ENCODE assay signal across 8 mouse cellular contexts in genomic region chr9:111311031-111311842, GRCm38 (mm10). TPM values are rescaled to one million over a fixed set of nuclear protein-coding genes. Genes with fewer than 3 reads are reported as not detected.
DNase-seq lines count a peak whose midpoint lies in the region; ATAC-seq and TF ChIP-seq lines count a peak whose summit lies in the region.

Gene Trank1 (plus strand): TSS chr9:111311739.

- TF ChIP-seq CTCF in intestine, postnatal 0 days (IDR thresholded peaks at IDR 0.05; ENCODE audit: low read depth) = no peak

- no peaks in the 10 kb centered on the region for H3K36me3 ChIP-seq in lung, embryonic 15.5 days
- H3K36me3 ChIP-seq in forebrain, embryonic 15.5 days = no peaks in the 10 kb centered on the region
- H3K36me3 ChIP-seq in intestine, postnatal 0 days (ENCODE audit: control insufficient read depth, insufficient read depth) = no peaks in the 10 kb centered on the region
- no peaks in the 10 kb centered on the region for H3K36me3 ChIP-seq in liver, embryonic 15.5 days (replicated peaks)

- peak within 1 kb of the TSS; percentile 46 for H3K4me3 ChIP-seq in lung, embryonic 15.5 days
- peak within 1 kb of the TSS; percentile 47 for H3K4me3 ChIP-seq in forebrain, embryonic 15.5 days
- H3K4me3 ChIP-seq in intestine, postnatal 0 days (ENCODE audit: low read depth, low read length) = peak within 1 kb of the TSS; percentile 44
- H3K4me3 ChIP-seq in liver, embryonic 15.5 days (replicated peaks) = peak within 1 kb of the TSS; percentile 35

- H3K27ac ChIP-seq in lung, embryonic 15.5 days = no peak within 1 kb of the TSS
- H3K27ac ChIP-seq in forebrain, embryonic 15.5 days (replicated peaks) = no peak within 1 kb of the TSS
- H3K27ac ChIP-seq in intestine, postnatal 0 days (ENCODE audit: low read depth, low read length) = no peak within 1 kb of the TSS
- H3K27ac ChIP-seq in liver, embryonic 15.5 days (replicated peaks) = no peak within 1 kb of the TSS

- H3K4me2 ChIP-seq in lung, embryonic 15.5 days = peak within 1 kb of the TSS; percentile 86
- H3K4me2 ChIP-seq in forebrain, embryonic 15.5 days (replicated peaks) = peak within 1 kb of the TSS; percentile 84
- H3K4me2 ChIP-seq in intestine, postnatal 0 days (replicated peaks; ENCODE audit: low read depth) = peak within 1 kb of the TSS; percentile 73
- H3K4me2 ChIP-seq in liver, embryonic 15.5 days = peak within 1 kb of the TSS; percentile 60

- ATAC-seq in lung, embryonic 15.5 days (ENCODE audit: borderline replicate concordance, extremely low read depth, low FRiP score, low TSS enrichment) = peak; percentile 64; the same call in 1 of the 2 replicates
- peak; percentile 65 for ATAC-seq in forebrain, embryonic 15.5 days (replicated peaks)
- ATAC-seq in intestine, postnatal 0 days = peak; percentile 33; the same call in 1 of the 2 replicates
- ATAC-seq in liver, embryonic 15.5 days (ENCODE audit: insufficient read depth) = no peak

- no peak for DNase-seq in lung, postnatal 25 days (ENCODE audit: low spot score)
- DNase-seq in brain, adult 2 months (ENCODE audit: low read depth, low spot score) = peak; percentile 86
- peak; percentile 53 for DNase-seq in right cerebral cortex, postnatal 4 days
- no peak for DNase-seq in MN1 (ENCODE audit: low spot score)

- H3K9me3 ChIP-seq in lung, embryonic 15.5 days = no peaks in the 10 kb centered on the region
- H3K9me3 ChIP-seq in forebrain, embryonic 15.5 days = 0 out of 2 replicates have a peak, but pooled peaks cover 2% of the 10 kb centered on the region
- H3K9me3 ChIP-seq in intestine, postnatal 0 days (ENCODE audit: control insufficient read depth) = no peaks in the 10 kb centered on the region
- no peaks in the 10 kb centered on the region for H3K9me3 ChIP-seq in liver, embryonic 15.5 days (replicated peaks)

- H3K27me3 ChIP-seq in lung, embryonic 15.5 days = peaks cover 64% of the 10 kb centered on the region
- H3K27me3 ChIP-seq in forebrain, embryonic 15.5 days = peaks cover 44% of the 10 kb centered on the region
- peaks cover 56% of the 10 kb centered on the region for H3K27me3 ChIP-seq in intestine, postnatal 0 days (replicated peaks; ENCODE audit: control insufficient read depth, insufficient read depth, low read length)
- H3K27me3 ChIP-seq in liver, embryonic 15.5 days = peaks cover 65% of the 10 kb centered on the region

- peaks cover 18% of the 10 kb centered on the region for H3K4me1 ChIP-seq in lung, embryonic 15.5 days
- H3K4me1 ChIP-seq in forebrain, embryonic 15.5 days = peaks cover 21% of the 10 kb centered on the region
- H3K4me1 ChIP-seq in intestine, postnatal 0 days (replicated peaks; ENCODE audit: control insufficient read depth, insufficient read depth, low read length) = peaks cover 12% of the 10 kb centered on the region
- H3K4me1 ChIP-seq in liver, embryonic 15.5 days (replicated peaks) = peaks cover 16% of the 10 kb centered on the region

- peak within 1 kb of the TSS; percentile 10; the same call in 1 of the 2 replicates for H3K9ac ChIP-seq in lung, embryonic 15.5 days
- H3K9ac ChIP-seq in forebrain, embryonic 15.5 days (replicated peaks) = peak within 1 kb of the TSS; percentile 47
- no peak within 1 kb of the TSS for H3K9ac ChIP-seq in intestine, postnatal 0 days (ENCODE audit: low read depth, low read length)
- no peak within 1 kb of the TSS for H3K9ac ChIP-seq in liver, embryonic 15.5 days

- WGBS in lung, embryonic 15.5 days = 8% methylated on average over 72 of the region's 72 CpGs
- 8% methylated on average over 70 of the region's 72 CpGs for WGBS in forebrain, embryonic 15.5 days
- 10% methylated on average over 67 of the region's 72 CpGs for WGBS in intestine, postnatal 0 days
- WGBS in liver, embryonic 15.5 days (ENCODE audit: insufficient replicate concordance) = 14% methylated on average over 72 of the region's 72 CpGs

RNA-seq across cellular contexts. Expression of gene Trank1, which starts in this region (rescaled TPM):
- 0.07 and 0.26 TPM in 2 replicates for polyA plus RNA-seq in lung, embryonic 15.5 days (2015; fragmentation: Nextera tagmentation; extraction: Ambion mirVana)
- polyA plus RNA-seq in forebrain, embryonic 15.5 days (2015; fragmentation: Nextera tagmentation; extraction: Ambion mirVana) = 7.0 and 7.8 TPM in 2 replicates
- polyA plus RNA-seq in intestine, postnatal 0 days (2015; fragmentation: Nextera tagmentation; extraction: Ambion mirVana) = 0.39 and 0.46 TPM in 2 replicates
- 0.06 TPM in 1 of 2 replicates, not detected in the other for polyA plus RNA-seq in liver, embryonic 15.5 days (2015; fragmentation: Nextera tagmentation; extraction: Ambion mirVana)

Comparison
In these comparisons a context has a peak if more than half of its experiments do, and no peak if none do; other contexts are left out.
1. Peak in ATAC-seq, H3K4me3 ChIP-seq, H3K9ac ChIP-seq and H3K4me2 ChIP-seq in lung, embryonic 15.5 days; RNA of the gene not detected or under 1 TPM.
2. Peak in ATAC-seq, H3K4me3 ChIP-seq and H3K4me2 ChIP-seq in intestine, postnatal 0 days; RNA of the gene not detected or under 1 TPM.
3. DNase-seq: peak in brain, adult 2 months (single experiment) and right cerebral cortex, postnatal 4 days (single experiment); none in lung, postnatal 25 days (single experiment) and MN1 (single experiment).
4. Peak in every context shown above with its lines, with median percentiles within 50 percentile points of each other: H3K4me2 ChIP-seq and H3K4me3 ChIP-seq.